Mouse (Mus musculus): ENCODE measurements at regions not wholly inside any gene's neighbourhood (a gene's known extent, or its start where the extent isn't known, plus 50 kb on each side); places are given as distances from the start of the nearest gene placed in this dataset.

DNA sequence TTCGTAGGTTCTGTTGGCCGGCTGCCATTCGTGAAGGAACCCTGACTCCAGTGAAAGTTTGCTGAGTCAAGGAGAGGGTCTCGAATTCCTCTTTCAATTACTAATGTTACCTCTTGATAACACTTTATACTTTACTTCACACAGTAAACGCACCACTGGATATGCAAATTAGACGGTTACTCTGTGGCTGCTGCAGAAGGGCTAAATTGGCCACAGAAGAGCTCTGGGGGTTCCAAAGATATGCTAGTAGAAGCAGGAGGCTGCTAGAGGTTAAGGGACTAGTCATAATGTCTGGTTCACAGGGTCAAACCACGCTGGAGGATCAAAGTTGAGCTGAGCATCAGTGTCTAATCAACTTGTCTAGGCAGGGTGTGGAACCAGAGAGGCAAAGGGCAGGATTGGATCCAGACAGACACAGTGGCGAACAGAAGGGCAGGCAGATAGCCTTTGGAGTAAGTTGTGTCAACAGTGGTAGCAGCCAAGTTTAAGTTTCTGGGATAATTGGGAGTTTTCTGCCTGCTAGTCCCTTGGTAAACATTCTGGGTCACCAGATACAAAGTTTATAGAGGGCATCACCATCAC is 91.6 kb downstream of the 1190002N15Rik start:
- TF ChIP-seq CTCF (IDR thresholded peaks at IDR 0.05; ENCODE audit: insufficient read depth, low read length) (no peak), POLR2A (IDR thresholded peaks at IDR 0.05; ENCODE audit: borderline replicate concordance, extremely low read depth, low read depth, low read length) (no peak)
